Comparison of ENCODE assay signal across 36 mouse cellular contexts in the genomic region with DNA sequence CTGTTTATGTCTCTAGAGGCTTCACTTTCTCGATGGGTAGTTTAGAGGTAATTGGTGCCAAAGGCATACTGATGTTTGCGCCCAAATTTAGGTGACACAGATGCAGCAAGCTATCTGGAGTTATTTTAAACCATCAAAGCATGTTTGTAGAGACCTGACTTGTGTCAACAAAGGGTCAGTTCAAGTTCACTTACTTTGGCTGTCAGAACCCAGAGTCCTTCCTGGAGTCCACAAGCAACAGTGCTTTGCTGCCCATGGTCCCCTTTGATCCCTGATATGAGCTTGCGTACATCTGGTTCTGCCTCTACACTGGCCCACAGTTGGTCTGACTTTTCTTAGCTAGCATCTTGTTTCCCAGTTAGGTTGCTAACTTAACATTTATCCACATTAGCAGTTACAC. TPM values are rescaled to one million over a fixed set of nuclear protein-coding genes. Genes with fewer than 3 reads are reported as not detected.
DNase-seq lines count a peak whose midpoint lies in the region; ATAC-seq and TF ChIP-seq lines count a peak whose summit lies in the region.
"Had no signal": no experiment of that assay in that cellular context is flagged by ENCODE, and none has a peak within 500 bp of the region (broad histone marks: within the 10 kb centered on the region; RNA-seq: fewer than 3 reads in every experiment).

No protein-coding gene starts in this region.

- no peaks in the 10 kb centered on the region for H3K79me2 ChIP-seq in heart, adult 2 months (replicated peaks; ENCODE audit: control insufficient read depth, insufficient read depth, low read length)

- ATAC-seq in heart, embryonic 11.5 days (replicated peaks; ENCODE audit: insufficient number of reproducible peaks, low FRiP score, low TSS enrichment): no peak
- no peak for ATAC-seq in heart, embryonic 16.5 days (replicated peaks; ENCODE audit: extremely low read depth, insufficient read depth, low FRiP score)
- no peak for ATAC-seq in intestine, embryonic 15.5 days
- ATAC-seq: forebrain, embryonic 15.5 days; inflammation-experienced regulatory T-cells, adult 6 months; liver, embryonic 12.5 days; liver, postnatal 0 days; Patski had no signal

- peaks cover 14% of the 10 kb centered on the region; the same call in 1 of the 2 replicates for H3K4me1 ChIP-seq in heart, adult 2 months (ENCODE audit: control insufficient read depth, insufficient read depth, low read length)
- peaks cover 37% of the 10 kb centered on the region for H3K4me1 ChIP-seq in heart, embryonic 11.5 days (ENCODE audit: control insufficient read depth, insufficient read depth, low read length)
- peaks cover 36% of the 10 kb centered on the region for H3K4me1 ChIP-seq in heart, embryonic 16.5 days (ENCODE audit: control insufficient read depth, insufficient read depth, low read length)
- H3K4me1 ChIP-seq in intestine, embryonic 15.5 days (replicated peaks): no peaks in the 10 kb centered on the region
- H3K4me1 ChIP-seq: embryonic facial prominence, embryonic 13.5 days; forebrain, embryonic 15.5 days; hindbrain, embryonic 15.5 days; liver, embryonic 12.5 days; megakaryocyte, embryonic 14.5 days; midbrain, embryonic 12.5 days had no signal

- H3K36me3 ChIP-seq in heart, adult 2 months (ENCODE audit: control insufficient read depth, insufficient read depth, low read length): peaks cover 2% of the 10 kb centered on the region; the same call in 1 of the 2 replicates
- H3K36me3 ChIP-seq in heart, embryonic 11.5 days (ENCODE audit: control insufficient read depth, insufficient read depth, low read length): no peaks in the 10 kb centered on the region
- no peaks in the 10 kb centered on the region for H3K36me3 ChIP-seq in heart, embryonic 16.5 days (ENCODE audit: control insufficient read depth, insufficient read depth)
- H3K36me3 ChIP-seq in intestine, embryonic 15.5 days: no peaks in the 10 kb centered on the region
- H3K36me3 ChIP-seq: embryonic facial prominence, embryonic 13.5 days; forebrain, embryonic 10.5 days; forebrain, embryonic 15.5 days; G1E; hindbrain, embryonic 10.5 days; hindbrain, embryonic 15.5 days; kidney, embryonic 15.5 days; liver, embryonic 12.5 days; midbrain, embryonic 12.5 days; neural tube, embryonic 12.5 days had no signal

- H3K27me3 ChIP-seq in heart, adult 2 months (ENCODE audit: control insufficient read depth, insufficient read depth, low read length): no peaks in the 10 kb centered on the region
- peaks cover under 1% of the 10 kb centered on the region for H3K27me3 ChIP-seq in heart, embryonic 11.5 days (ENCODE audit: control insufficient read depth, insufficient read depth, low read length)
- H3K27me3 ChIP-seq in heart, embryonic 16.5 days (ENCODE audit: control insufficient read depth, insufficient read depth, low read length): no peaks in the 10 kb centered on the region
- peaks cover 5% of the 10 kb centered on the region for H3K27me3 ChIP-seq in intestine, embryonic 15.5 days (replicated peaks)
- H3K27me3 ChIP-seq: hindbrain, embryonic 15.5 days had no signal

- TF ChIP-seq CTCF in heart, adult 2 months (IDR thresholded peaks at IDR 0.05): no peak

- TF ChIP-seq POLR2A in heart, adult 2 months (IDR thresholded peaks at IDR 0.05; ENCODE audit: insufficient read depth, low read depth, low read length): peak; percentile 53; the same call in 1 of the 2 replicates

- peak overlapping the region; percentile 25; the same call in 1 of the 2 replicates for H3K9ac ChIP-seq in heart, adult 2 months (ENCODE audit: low read depth, low read length)
- H3K9ac ChIP-seq in heart, embryonic 11.5 days (ENCODE audit: low read depth, low read length): no peak overlapping the region
- peak overlapping the region; percentile 48; the same call in 1 of the 2 replicates for H3K9ac ChIP-seq in heart, embryonic 16.5 days (ENCODE audit: low read length)
- H3K9ac ChIP-seq in intestine, embryonic 15.5 days: no peak overlapping the region
- H3K9ac ChIP-seq: embryonic facial prominence, embryonic 13.5 days; forebrain, embryonic 15.5 days; hindbrain, embryonic 15.5 days; kidney, embryonic 15.5 days; liver, embryonic 12.5 days; liver, postnatal 0 days; midbrain, embryonic 12.5 days; neural tube, embryonic 12.5 days had no signal

- no peaks in the 10 kb centered on the region for H3K9me3 ChIP-seq in heart, embryonic 11.5 days (replicated peaks; ENCODE audit: control insufficient read depth, low read length)
- no peaks in the 10 kb centered on the region for H3K9me3 ChIP-seq in heart, embryonic 16.5 days (replicated peaks; ENCODE audit: control insufficient read depth, low read length)
- H3K9me3 ChIP-seq in intestine, embryonic 15.5 days: no peaks in the 10 kb centered on the region
- H3K9me3 ChIP-seq: embryonic facial prominence, embryonic 13.5 days; forebrain, embryonic 10.5 days; forebrain, embryonic 15.5 days; hindbrain, embryonic 10.5 days; hindbrain, embryonic 15.5 days; kidney, embryonic 15.5 days; liver, embryonic 12.5 days; megakaryocyte, embryonic 14.5 days; midbrain, embryonic 12.5 days; neural tube, embryonic 12.5 days had no signal

- 60% methylated on average over 3 of the region's 3 CpGs for WGBS in heart, adult 2 months
- WGBS in heart, embryonic 11.5 days (ENCODE audit: insufficient replicate concordance): 50% methylated on average over 3 of the region's 3 CpGs
- 47% methylated on average over 3 of the region's 3 CpGs for WGBS in heart, embryonic 16.5 days
- 73% methylated on average over 3 of the region's 3 CpGs for WGBS in intestine, embryonic 15.5 days

- 0 out of 2 replicates have a peak, but pooled peaks have one; percentile 25 for TF ChIP-seq EP300 in heart, adult 2 months (IDR thresholded peaks at IDR 0.05; ENCODE audit: insufficient read depth, low read depth, low read length)

- no peak overlapping the region for H3K4me2 ChIP-seq in heart, embryonic 11.5 days
- peak overlapping the region; percentile 28; the same call in 1 of the 2 replicates for H3K4me2 ChIP-seq in heart, embryonic 16.5 days (ENCODE audit: low read depth, low read length)
- H3K4me2 ChIP-seq in intestine, embryonic 15.5 days (replicated peaks): no peak overlapping the region
- H3K4me2 ChIP-seq: embryonic facial prominence, embryonic 13.5 days; forebrain, embryonic 15.5 days; hindbrain, embryonic 15.5 days; kidney, embryonic 15.5 days; liver, embryonic 12.5 days; midbrain, embryonic 12.5 days; neural tube, embryonic 12.5 days had no signal

- peak overlapping the region; percentile 93 for H3K27ac ChIP-seq in heart, adult 2 months
- H3K27ac ChIP-seq in heart, embryonic 11.5 days (ENCODE audit: low read depth, low read length): peak overlapping the region; percentile 66; the same call in 1 of the 2 replicates
- peak overlapping the region; percentile 94 for H3K27ac ChIP-seq in heart, embryonic 16.5 days (ENCODE audit: low read length)
- H3K27ac ChIP-seq in intestine, embryonic 15.5 days: no peak overlapping the region
- H3K27ac ChIP-seq: embryonic facial prominence, embryonic 13.5 days; forebrain, embryonic 10.5 days; forebrain, embryonic 15.5 days; hindbrain, embryonic 10.5 days; hindbrain, embryonic 15.5 days; kidney, embryonic 15.5 days; liver, embryonic 12.5 days; midbrain, embryonic 12.5 days; neural tube, embryonic 12.5 days; stomach, postnatal 0 days had no signal

- no peak overlapping the region for H3K4me3 ChIP-seq in heart, adult 2 months
- no peak overlapping the region for H3K4me3 ChIP-seq in heart, embryonic 11.5 days (ENCODE audit: low read depth, low read length)
- H3K4me3 ChIP-seq in heart, embryonic 16.5 days (ENCODE audit: low read length): no peak overlapping the region
- H3K4me3 ChIP-seq in intestine, embryonic 15.5 days (replicated peaks): no peak overlapping the region
- H3K4me3 ChIP-seq: embryonic facial prominence, embryonic 13.5 days; forebrain, embryonic 10.5 days; forebrain, embryonic 15.5 days; hindbrain, embryonic 10.5 days; hindbrain, embryonic 15.5 days; kidney, embryonic 15.5 days; liver, embryonic 12.5 days; megakaryocyte, embryonic 14.5 days; midbrain, embryonic 12.5 days; myocyte; neural tube, embryonic 12.5 days had no signal

- intact Hi-C loops in heart, postnatal 36 days (cut with DNase I): no loop called here
- intact Hi-C loops in heart, adult 2 months (cut with DNase I): no loop called here

- peak; percentile 96 for DNase-seq in heart, adult 11 months
- no peak for DNase-seq in heart, postnatal 36 days
- peak in 1 of 2 experiments; percentile 49 for DNase-seq in heart, adult 2 months
- DNase-seq in adrenal gland, adult (ENCODE audit: inconsistent age in 2 of 2, low spot score in 1 of 2): no peak
- DNase-seq: adrenal gland, postnatal 25 days; cerebellum, adult 18-20 months; cerebellum, postnatal 10 days; kidney, adult 18-20 months; kidney, postnatal 25 days; left cerebral cortex, postnatal 4 days; liver, postnatal 0 days; lung, postnatal 4 days; right cerebral cortex, adult 18-20 months; thymus, adult 18-20 months; thymus, postnatal 25 days had no signal

RNA-seq across cellular contexts. Expression of a gene that starts 14.6 kb away (rescaled TPM):
- 10 to 100 TPM; 14.3 to 20.5 TPM for total RNA-seq in heart, postnatal 36 days (2021)
- total RNA-seq in heart, adult 2 months (2021): 10 to 100 TPM; 20.7 to 22.9 TPM
- 35.3 and 38.2 TPM in 2 replicates for polyA plus RNA-seq in heart, adult 2 months (2012; rRNA removed)
- 0.26 and 0.52 TPM in 2 replicates for polyA plus RNA-seq in heart, embryonic 11.5 days (2014; fragmentation: Nextera tagmentation; extraction: Ambion mirVana)
- 0.79 and 1.1 TPM in 2 replicates for polyA plus RNA-seq in heart, embryonic 16.5 days (2015; fragmentation: Nextera tagmentation; extraction: Ambion mirVana)
- polyA plus RNA-seq in intestine, embryonic 15.5 days (2015; fragmentation: Nextera tagmentation; extraction: Ambion mirVana): 0.04 TPM in 1 of 2 replicates, not detected in the other
- total RNA-seq: adrenal gland, adult 18-20 months; adrenal gland, postnatal 25 days; common myeloid progenitor, adult 5-6 weeks had no signal
- polyA plus RNA-seq: embryonic facial prominence, embryonic 13.5 days; forebrain, embryonic 10.5 days; G1E; inflammation-experienced regulatory T-cells, adult 6 months; liver, embryonic 12.5 days; liver, postnatal 0 days; Patski; spleen, adult 2 months; stomach, postnatal 0 days had no signal

Comparison
In these comparisons a context has a peak if more than half of its experiments do, and no peak if none do; other contexts are left out.
1. H3K9ac ChIP-seq: peak in heart, adult 2 months (single experiment) and heart, embryonic 16.5 days (single experiment); none in heart, embryonic 11.5 days (single experiment) and intestine, embryonic 15.5 days (single experiment).
2. RNA of a gene that starts 14.6 kb away (polyA plus RNA-seq): 35.3 to 38.2 TPM in heart, adult 2 months; 0.79 to 1.1 TPM in heart, embryonic 16.5 days, 0.26 to 0.52 TPM in heart, embryonic 11.5 days and 0.04 TPM in intestine, embryonic 15.5 days; every median in the first group is over 10 times any median in the second.